Mouse (Mus musculus): Measurements from ENCODE around the gene Dpep3. TPM values are rescaled to one million over a fixed set of nuclear protein-coding genes. Genes with fewer than 3 reads are reported as not detected.
A peak's percentile ranks its signal among the peaks of the same experiment; 100 is the strongest.

Gene Dpep3
- polyA plus RNA-seq, 1 experiment = 0.05 TPM

GRCm38 (mm10) chr8:105965266-105965904 is 13.8 kb downstream of the Dpep3 start:
- Histone ChIP-seq H3K4me3 (ENCODE audit: insufficient read depth, low read depth, low read length) (peak overlapping the region; percentile 80), H3K4me1 (ENCODE audit: control insufficient read depth, insufficient read depth, low read length) (peaks cover 10% of the 10 kb centered on the region; the same call in 1 of the 2 replicates), H3K36me3 (ENCODE audit: control insufficient read depth, insufficient read depth, low read length) (no peaks in the 10 kb centered on the region), H3K27ac (ENCODE audit: insufficient read depth, low read depth, low read length) (peak overlapping the region; percentile 84), H3K27me3 (replicated peaks; ENCODE audit: control insufficient read depth, insufficient read depth, low read length) (no peaks in the 10 kb centered on the region)
- DNase-seq = peak; percentile 37
- no peak for TF ChIP-seq POLR2A (IDR thresholded peaks at IDR 0.05; ENCODE audit: low read depth, low read length)
- no peak for TF ChIP-seq CTCF (conservative IDR thresholded peaks at IDR 0.05; ENCODE audit: insufficient read depth, insufficient read length, low read depth, low read length)
- WGBS = 5% methylated on average over 40 of the region's 40 CpGs

- H3K27ac ChIP-seq (ENCODE audit: insufficient read depth, low read depth, low read length) = peak overlapping the region; percentile 84; the same call in 1 of the 2 replicates
Measured at GRCm38 (mm10) chr8:105964506-105965265, 14.5 kb downstream of the Dpep3 start.

GRCm38 (mm10) chr8:105961536-105961935 is 17.7 kb downstream of the Dpep3 start:
- DNase-seq = no peak
- 89% methylated on average over 10 of the region's 10 CpGs for WGBS
- Histone ChIP-seq H3K4me3 (ENCODE audit: insufficient read depth, low read depth, low read length) (no peak overlapping the region), H3K4me1 (ENCODE audit: control insufficient read depth, insufficient read depth, low read length) (peaks cover 14% of the 10 kb centered on the region), H3K27ac (ENCODE audit: insufficient read depth, low read depth, low read length) (no peak overlapping the region), H3K36me3 (ENCODE audit: control insufficient read depth, insufficient read depth, low read length) (no peaks in the 10 kb centered on the region), H3K27me3 (replicated peaks; ENCODE audit: control insufficient read depth, insufficient read depth, low read length) (no peaks in the 10 kb centered on the region)
- TF ChIP-seq CTCF (conservative IDR thresholded peaks at IDR 0.05; ENCODE audit: insufficient read depth, insufficient read length, low read depth, low read length) = no peak
- no peak for TF ChIP-seq POLR2A (IDR thresholded peaks at IDR 0.05; ENCODE audit: low read depth, low read length)

More at GRCm38 (mm10) chr8:105964506-105965265, 14.5 kb downstream of the Dpep3 start:
- TF ChIP-seq POLR2A (IDR thresholded peaks at IDR 0.05; ENCODE audit: low read depth, low read length) (no peak), CTCF (conservative IDR thresholded peaks at IDR 0.05; ENCODE audit: insufficient read depth, insufficient read length, low read depth, low read length) (no peak)
- no peak for DNase-seq
- 56% methylated on average over 12 of the region's 12 CpGs for WGBS
- Histone ChIP-seq H3K4me3 (ENCODE audit: insufficient read depth, low read depth, low read length) (peak overlapping the region; percentile 80), H3K36me3 (ENCODE audit: control insufficient read depth, insufficient read depth, low read length) (no peaks in the 10 kb centered on the region), H3K4me1 (ENCODE audit: control insufficient read depth, insufficient read depth, low read length) (peaks cover 13% of the 10 kb centered on the region), H3K27me3 (replicated peaks; ENCODE audit: control insufficient read depth, insufficient read depth, low read length) (no peaks in the 10 kb centered on the region)

GRCm38 (mm10) chr8:105961101-105961500 is 18.1 kb downstream of the Dpep3 start:
- WGBS = 87% methylated on average over 14 of the region's 14 CpGs
- no peak overlapping the region for H3K27ac ChIP-seq (ENCODE audit: insufficient read depth, low read depth, low read length)
- H3K4me3 ChIP-seq (ENCODE audit: insufficient read depth, low read depth, low read length) = no peak overlapping the region
- no peaks in the 10 kb centered on the region for H3K27me3 ChIP-seq (replicated peaks; ENCODE audit: control insufficient read depth, insufficient read depth, low read length)
- H3K4me1 ChIP-seq (ENCODE audit: control insufficient read depth, insufficient read depth, low read length) = peaks cover 14% of the 10 kb centered on the region
- TF ChIP-seq CTCF (conservative IDR thresholded peaks at IDR 0.05; ENCODE audit: insufficient read depth, insufficient read length, low read depth, low read length) = no peak
- no peak for TF ChIP-seq POLR2A (IDR thresholded peaks at IDR 0.05; ENCODE audit: low read depth, low read length)
- no peak for DNase-seq
- no peaks in the 10 kb centered on the region for H3K36me3 ChIP-seq (ENCODE audit: control insufficient read depth, insufficient read depth, low read length)

GRCm38 (mm10) chr8:105959350-105959749 is 19.9 kb downstream of the Dpep3 start:
- no peaks in the 10 kb centered on the region for H3K36me3 ChIP-seq (ENCODE audit: control insufficient read depth, insufficient read depth, low read length)
- no peak overlapping the region for H3K27ac ChIP-seq (ENCODE audit: insufficient read depth, low read depth, low read length)
- TF ChIP-seq POLR2A (IDR thresholded peaks at IDR 0.05; ENCODE audit: low read depth, low read length) (no peak), CTCF (conservative IDR thresholded peaks at IDR 0.05; ENCODE audit: insufficient read depth, insufficient read length, low read depth, low read length) (no peak)
- H3K4me3 ChIP-seq (ENCODE audit: insufficient read depth, low read depth, low read length) = no peak overlapping the region
- H3K27me3 ChIP-seq (replicated peaks; ENCODE audit: control insufficient read depth, insufficient read depth, low read length) = no peaks in the 10 kb centered on the region
- peaks cover 8% of the 10 kb centered on the region for H3K4me1 ChIP-seq (ENCODE audit: control insufficient read depth, insufficient read depth, low read length)
- DNase-seq = peak; percentile 88
- WGBS = 30% methylated on average over 7 of the region's 7 CpGs

- no peaks in the 10 kb centered on the region for H3K36me3 ChIP-seq (ENCODE audit: control insufficient read depth, insufficient read depth, low read length)
- WGBS = 47% methylated on average over 3 of the region's 4 CpGs
- H3K4me1 ChIP-seq (ENCODE audit: control insufficient read depth, insufficient read depth, low read length) = peaks cover 4% of the 10 kb centered on the region; the same call in 1 of the 2 replicates
- H3K27me3 ChIP-seq (replicated peaks; ENCODE audit: control insufficient read depth, insufficient read depth, low read length) = no peaks in the 10 kb centered on the region
- DNase-seq = peak; percentile 84
- TF ChIP-seq CTCF (conservative IDR thresholded peaks at IDR 0.05; ENCODE audit: insufficient read depth, insufficient read length, low read depth, low read length) (peak; percentile 31; the same call in 1 of the 2 replicates), POLR2A (IDR thresholded peaks at IDR 0.05; ENCODE audit: low read depth, low read length) (no peak)
- H3K4me3 ChIP-seq (ENCODE audit: insufficient read depth, low read depth, low read length) = no peak overlapping the region
- peak overlapping the region; percentile 6; the same call in 1 of the 2 replicates for H3K27ac ChIP-seq (ENCODE audit: insufficient read depth, low read depth, low read length)
Measured at GRCm38 (mm10) chr8:105957813-105958212, 21.4 kb downstream of the Dpep3 start.

GRCm38 (mm10) chr8:105956556-105956955 is 22.7 kb downstream of the Dpep3 start:
- Histone ChIP-seq H3K4me3 (ENCODE audit: insufficient read depth, low read depth, low read length) (no peak overlapping the region), H3K36me3 (ENCODE audit: control insufficient read depth, insufficient read depth, low read length) (no peaks in the 10 kb centered on the region), H3K4me1 (ENCODE audit: control insufficient read depth, insufficient read depth, low read length) (peaks cover 4% of the 10 kb centered on the region; the same call in 1 of the 2 replicates), H3K27ac (ENCODE audit: insufficient read depth, low read depth, low read length) (no peak overlapping the region), H3K27me3 (replicated peaks; ENCODE audit: control insufficient read depth, insufficient read depth, low read length) (no peaks in the 10 kb centered on the region)
- TF ChIP-seq CTCF (conservative IDR thresholded peaks at IDR 0.05; ENCODE audit: insufficient read depth, insufficient read length, low read depth, low read length) = no peak
- WGBS = 82% methylated on average over 4 of the region's 4 CpGs
- DNase-seq = no peak
